Mouse (Mus musculus) midbrain, postnatal 0 days (tissue): ENCODE measurements around the gene S100a8. TPM values are rescaled to one million over a fixed set of nuclear protein-coding genes. Genes with fewer than 3 reads are reported as not detected.

Experiments used
- ATAC-seq: fragments of 200-750 bp; cut with Nextera tagmentation; 2 replicates; pipeline ENCODE4 v1.8.0; 2017; ENCODE audit warnings: moderate number of reproducible peaks, mild to moderate bottlenecking, moderate TSS enrichment, moderate library complexity; ENCODE audit not compliant: low FRiP score
- DNase-seq: peaks from one replicate; pipeline ENCODE4 v3.0.0-alpha.2; 2015; ENCODE audit warnings: low spot score
- H3K27ac ChIP-seq: fragments of 300-500 bp; sonication (generic); 2 replicates; pipeline ENCODE4 v1.5.1; 2014; ENCODE audit warnings: low read depth, mild to moderate bottlenecking, low read length, mixed read lengths
- H3K27me3 ChIP-seq: fragments of 300-500 bp; sonication (generic); 2 replicates; pipeline ENCODE4 v1.6.1; 2014; ENCODE audit warnings: low read length, control low read depth, mixed read lengths; ENCODE audit not compliant: insufficient read depth
- H3K36me3 ChIP-seq: fragments of 300-500 bp; sonication (generic); 2 replicates; pipeline ENCODE4 v1.6.1; 2014; ENCODE audit warnings: low read length, control low read depth, mixed read lengths; ENCODE audit not compliant: insufficient read depth
- H3K4me1 ChIP-seq: fragments of 300-500 bp; sonication (generic); 2 replicates; pipeline ENCODE4 v1.6.1; 2014; ENCODE audit warnings: mild to moderate bottlenecking, control low read depth, antibody characterized with exemption, low read length, mixed read lengths; ENCODE audit not compliant: insufficient read depth
- H3K4me2 ChIP-seq: fragments of 300-500 bp; sonication (generic); 2 replicates; pipeline ENCODE4 v1.6.1; 2014; ENCODE audit warnings: low read depth, mild to moderate bottlenecking, low read length, mixed read lengths; ENCODE audit not compliant: poor library complexity, severe bottlenecking
- H3K4me3 ChIP-seq: fragments of 300-500 bp; sonication (generic); 2 replicates; pipeline ENCODE4 v1.5.1; 2014; ENCODE audit warnings: low read depth, mild to moderate bottlenecking, low read length, moderate library complexity
- H3K9ac ChIP-seq: fragments of 300-500 bp; sonication (generic); replicated peaks from 2 replicates; pipeline ENCODE4 v1.6.1; 2014; ENCODE audit warnings: mild to moderate bottlenecking, low read length, moderate library complexity, mixed read lengths; ENCODE audit not compliant: poor library complexity, severe bottlenecking
- H3K9me3 ChIP-seq: fragments of 300-500 bp; sonication (generic); 2 replicates; pipeline ENCODE4 v1.6.1; 2016; ENCODE audit warnings: low read length, control low read depth
- CTCF ChIP-seq: IDR thresholded peaks from 2 replicates; pipeline ENCODE4 v1.5.1; 2016; ENCODE audit warnings: antibody characterized with exemption, mild to moderate bottlenecking
- WGBS: fragments of 180-500 bp; shearing (Covaris S2); extraction: QIAGEN DNeasy Blood & Tissue Kit; methylation state at CpG from one replicate; pipeline ENCODE4 v1.1.7; 2014; 5-methylcytosine and 5-hydroxymethylcytosine counted together
- polyA plus RNA-seq: library from polyadenylated mRNA; unstranded; fragments of >200 nt; fragmentation: Nextera tagmentation; extraction: Ambion mirVana; gene quantifications from 2 replicates; pipeline ENCODE4 v1.2.1, GENCODE M21; 2015
- total RNA-seq: library from RNA; depleted of rRNA; stranded (reverse); fragments of >200 nt; gene quantifications from 2 replicates; pipeline ENCODE4 v1.2.3, GENCODE M21; 2014

The S100a8 gene
- total and polyA plus RNA-seq, 2 experiments from 2014 or later, result 0.93 to 2.2 TPM

GRCm38 (mm10) chr3:90627807-90628206, 41.0 kb upstream of the S100a8 start:
- no peaks in the 10 kb centered on the region for H3K36me3 ChIP-seq
- no peak overlapping the region for H3K4me3 ChIP-seq
- H3K9me3 ChIP-seq, result no peaks in the 10 kb centered on the region
- DNase-seq, result peak; percentile 39
- no peak overlapping the region for H3K4me2 ChIP-seq
- TF ChIP-seq CTCF, result peak; percentile 79
- ATAC-seq, result no peak
- no peaks in the 10 kb centered on the region for H3K27me3 ChIP-seq
- no peak overlapping the region for H3K9ac ChIP-seq
- no peak overlapping the region for H3K27ac ChIP-seq
- 62% methylated on average over 4 of the region's 4 CpGs for WGBS
- 0 out of 2 replicates have a peak, but pooled peaks cover 12% of the 10 kb centered on the region for H3K4me1 ChIP-seq

GRCm38 (mm10) chr3:90629298-90629697, 39.5 kb upstream of the S100a8 start:
- Histone ChIP-seq H3K36me3 (no peaks in the 10 kb centered on the region), H3K4me3 (no peak overlapping the region), H3K4me1 (0 out of 2 replicates have a peak, but pooled peaks cover 2% of the 10 kb centered on the region), H3K27me3 (no peaks in the 10 kb centered on the region), H3K27ac (no peak overlapping the region), H3K9me3 (no peaks in the 10 kb centered on the region), H3K9ac (no peak overlapping the region), H3K4me2 (no peak overlapping the region)
- WGBS, result 77% methylated on average over 2 of the region's 2 CpGs
- ATAC-seq, result no peak
- TF ChIP-seq CTCF, result no peak
- no peak for DNase-seq

- no peak overlapping the region for H3K4me3 ChIP-seq
- no peak overlapping the region for H3K4me2 ChIP-seq
- no peaks in the 10 kb centered on the region for H3K36me3 ChIP-seq
- DNase-seq (no peak), ATAC-seq (no peak)
- no peaks in the 10 kb centered on the region for H3K4me1 ChIP-seq
- 76% methylated on average over 2 of the region's 2 CpGs for WGBS
- no peak for TF ChIP-seq CTCF
- no peak overlapping the region for H3K9ac ChIP-seq
- H3K27me3 ChIP-seq, result no peaks in the 10 kb centered on the region
- H3K9me3 ChIP-seq, result no peaks in the 10 kb centered on the region
- H3K27ac ChIP-seq, result no peak overlapping the region
Observed at GRCm38 (mm10) chr3:90631984-90632383, 36.8 kb upstream of the S100a8 start.

- DNase-seq (no peak), ATAC-seq (no peak)
- H3K4me3 ChIP-seq, result no peak overlapping the region
- no peak overlapping the region for H3K9ac ChIP-seq
- no peaks in the 10 kb centered on the region for H3K36me3 ChIP-seq
- no peak overlapping the region for H3K4me2 ChIP-seq
- H3K27me3 ChIP-seq, result no peaks in the 10 kb centered on the region
- H3K4me1 ChIP-seq, result no peaks in the 10 kb centered on the region
- TF ChIP-seq CTCF, result no peak
- 53% methylated on average over 1 of the region's 1 CpGs for WGBS
- H3K9me3 ChIP-seq, result no peaks in the 10 kb centered on the region
- no peak overlapping the region for H3K27ac ChIP-seq
Observed at GRCm38 (mm10) chr3:90638511-90639275, 30.1 kb upstream of the S100a8 start.

GRCm38 (mm10) chr3:90639511-90640154, 29.1 kb upstream of the S100a8 start:
- no peak for ATAC-seq
- Histone ChIP-seq H3K9me3 (no peaks in the 10 kb centered on the region), H3K4me2 (no peak overlapping the region), H3K36me3 (no peaks in the 10 kb centered on the region), H3K4me1 (no peaks in the 10 kb centered on the region), H3K27ac (no peak overlapping the region), H3K27me3 (no peaks in the 10 kb centered on the region), H3K4me3 (no peak overlapping the region), H3K9ac (no peak overlapping the region)
- peak; percentile 57 for TF ChIP-seq CTCF
- no peak for DNase-seq
- 56% methylated on average over 7 of the region's 7 CpGs for WGBS

- Histone ChIP-seq H3K4me1 (no peaks in the 10 kb centered on the region), H3K27me3 (no peaks in the 10 kb centered on the region), H3K9me3 (no peaks in the 10 kb centered on the region), H3K4me3 (no peak overlapping the region), H3K4me2 (no peak overlapping the region), H3K27ac (no peak overlapping the region), H3K36me3 (no peaks in the 10 kb centered on the region), H3K9ac (no peak overlapping the region)
- TF ChIP-seq CTCF, result no peak
- DNase-seq (no peak), ATAC-seq (no peak)
- 87% methylated on average over 7 of the region's 7 CpGs for WGBS
Observed at GRCm38 (mm10) chr3:90640981-90641380, 27.8 kb upstream of the S100a8 start.
